Mouse (Mus musculus) brain, embryonic 14.5 days (tissue): ENCODE measurements around the gene Fosb.
A peak's percentile ranks its signal among the peaks of the same experiment; 100 is the strongest.

Source experiments
- CTCF ChIP-seq: fragments of 200-500 bp; IDR thresholded peaks from 2 replicates; pipeline ENCODE4 v1.5.1; 2012; ENCODE audit warnings: inconsistent platforms, mild to moderate bottlenecking, moderate library complexity, borderline replicate concordance; ENCODE audit not compliant: insufficient read depth, insufficient read length; ENCODE audit errors: extremely low read depth
- POLR2A ChIP-seq: fragments of 200-500 bp; IDR thresholded peaks from 2 replicates; pipeline ENCODE4 v1.6.1; 2012; ENCODE audit warnings: mild to moderate bottlenecking, inconsistent platforms, borderline replicate concordance; ENCODE audit not compliant: poor library complexity, insufficient read depth, insufficient read length, severe bottlenecking; ENCODE audit errors: extremely low read depth

GRCm38 (mm10) chr7:19303770-19304169 lies 6.1 kb downstream of the Fosb start:
- TF ChIP-seq POLR2A (no peak), CTCF (peak; percentile 88)
